Mouse (Mus musculus) C2C12 (cell line): ENCODE measurements around the gene Rpn2. TPM values are rescaled to one million over a fixed set of nuclear protein-coding genes. Genes with fewer than 3 reads are reported as not detected.

Experiments used
- H3K27me3 ChIP-seq: one replicate; pipeline ENCODE4 v1.6.1; 2011; ENCODE audit not compliant: control insufficient read depth, insufficient read depth, insufficient read length
- H3K36me3 ChIP-seq: one replicate; pipeline ENCODE4 v1.6.1; 2011; ENCODE audit not compliant: control insufficient read depth, insufficient read depth
- H3K4me3 ChIP-seq: one replicate; pipeline ENCODE4 v1.5.1; 2011; ENCODE audit warnings: mild to moderate bottlenecking, control low read depth; ENCODE audit not compliant: poor library complexity, insufficient read depth, severe bottlenecking
- H3K79me2 ChIP-seq: one replicate; pipeline ENCODE4 v1.6.1; 2011; ENCODE audit not compliant: control insufficient read depth, insufficient read depth
- H3K79me3 ChIP-seq: one replicate; pipeline ENCODE4 v1.6.1; 2011; ENCODE audit warnings: low read depth, control low read depth
- H3ac ChIP-seq: one replicate; pipeline ENCODE3; 2011; ENCODE audit warnings: low read depth; ENCODE audit not compliant: control insufficient read depth, insufficient read length
- CEBPB ChIP-seq: IDR thresholded peaks from one replicate; pipeline ENCODE4 v1.6.1; 2011; ENCODE audit warnings: low read depth, mild to moderate bottlenecking, control low read depth, moderate library complexity
- CTCF ChIP-seq: IDR thresholded peaks from one replicate; pipeline ENCODE4 v1.5.1; 2011; ENCODE audit not compliant: control insufficient read depth, insufficient read depth, insufficient read length
- FOSL1 ChIP-seq: IDR thresholded peaks from one replicate; pipeline ENCODE4 v1.8.0; 2011; ENCODE audit warnings: mild to moderate bottlenecking, low read length; ENCODE audit not compliant: poor library complexity, insufficient read depth, severe bottlenecking
- MAX ChIP-seq: IDR thresholded peaks from one replicate; pipeline ENCODE4 v1.6.1; 2011; ENCODE audit warnings: mild to moderate bottlenecking, control low read depth
- MYOD1 ChIP-seq: IDR thresholded peaks from one replicate; pipeline ENCODE4 v1.6.1; 2011; ENCODE audit warnings: low read depth; ENCODE audit not compliant: control insufficient read depth, insufficient read length
- MYOG ChIP-seq: IDR thresholded peaks from one replicate; pipeline ENCODE4 v1.6.1; 2011; ENCODE audit not compliant: control insufficient read depth, insufficient read length; ENCODE audit errors: extremely low read depth
- USF1 ChIP-seq: IDR thresholded peaks from one replicate; pipeline ENCODE4 v1.6.1; 2011; ENCODE audit warnings: low read depth, mild to moderate bottlenecking, control low read depth, moderate library complexity
- polyA plus RNA-seq: library from polyadenylated mRNA; unstranded; fragments of >200 nt; fragmentation: generic; extraction: Trizol; gene quantifications from one replicate; pipeline ENCODE4 v1.2.1, GENCODE M21; 2012; ENCODE audit warnings: missing spikeins

The Rpn2 gene
- polyA plus RNA-seq, 1 experiment, result 210 TPM

GRCm38 (mm10) chr2:157287542-157287941, 8.7 kb downstream of the Rpn2 start:
- no peak overlapping the region for H3ac ChIP-seq
- peaks cover 65% of the 10 kb centered on the region for H3K79me2 ChIP-seq
- H3K27me3 ChIP-seq, result no peaks in the 10 kb centered on the region
- no peak overlapping the region for H3K4me3 ChIP-seq
- TF ChIP-seq FOSL1 (no peak), MYOD1 (no peak), USF1 (no peak)
- H3K36me3 ChIP-seq, result peaks cover 93% of the 10 kb centered on the region
- H3K79me3 ChIP-seq, result peaks cover 23% of the 10 kb centered on the region

GRCm38 (mm10) chr2:157288996-157289395, 10.2 kb downstream of the Rpn2 start:
- TF ChIP-seq MAX (no peak), MYOD1 (no peak), CEBPB (no peak), MYOG (no peak), USF1 (no peak)
- Histone ChIP-seq H3K4me3 (no peak overlapping the region), H3K27me3 (no peaks in the 10 kb centered on the region), H3K79me3 (peaks cover 13% of the 10 kb centered on the region), H3ac (no peak overlapping the region), H3K79me2 (peaks cover 50% of the 10 kb centered on the region), H3K36me3 (peaks cover 94% of the 10 kb centered on the region)

GRCm38 (mm10) chr2:157292093-157292492, 13.3 kb downstream of the Rpn2 start:
- TF ChIP-seq MAX (no peak), CTCF (peak; percentile 62)
- Histone ChIP-seq H3ac (no peak overlapping the region), H3K4me3 (no peak overlapping the region), H3K27me3 (no peaks in the 10 kb centered on the region), H3K79me3 (peaks cover 7% of the 10 kb centered on the region), H3K79me2 (peaks cover 24% of the 10 kb centered on the region), H3K36me3 (peaks cover 96% of the 10 kb centered on the region)

GRCm38 (mm10) chr2:157296105-157296689, 17.4 kb downstream of the Rpn2 start:
- Histone ChIP-seq H3ac (no peak overlapping the region), H3K79me3 (peaks cover 1% of the 10 kb centered on the region), H3K27me3 (no peaks in the 10 kb centered on the region), H3K36me3 (peaks cover 99% of the 10 kb centered on the region), H3K79me2 (no peaks in the 10 kb centered on the region), H3K4me3 (no peak overlapping the region)
- TF ChIP-seq FOSL1, result no peak
- no peak for TF ChIP-seq CTCF
- TF ChIP-seq CEBPB, result no peak
- no peak for TF ChIP-seq MYOD1
- TF ChIP-seq MAX, result no peak
- TF ChIP-seq USF1, result no peak
- no peak for TF ChIP-seq MYOG

GRCm38 (mm10) chr2:157300051-157300450, 21.2 kb downstream of the Rpn2 start:
- Histone ChIP-seq H3ac (no peak overlapping the region), H3K4me3 (no peak overlapping the region), H3K36me3 (peaks cover 99% of the 10 kb centered on the region), H3K79me2 (no peaks in the 10 kb centered on the region), H3K79me3 (no peaks in the 10 kb centered on the region), H3K27me3 (no peaks in the 10 kb centered on the region)
- TF ChIP-seq MYOG (no peak), FOSL1 (no peak), MYOD1 (no peak), CEBPB (no peak), USF1 (no peak), CTCF (no peak)

- Histone ChIP-seq H3K27me3 (no peaks in the 10 kb centered on the region), H3ac (no peak overlapping the region), H3K36me3 (peaks cover 99% of the 10 kb centered on the region), H3K79me3 (no peaks in the 10 kb centered on the region), H3K4me3 (no peak overlapping the region), H3K79me2 (no peaks in the 10 kb centered on the region)
- TF ChIP-seq MYOG (no peak), MYOD1 (no peak), CEBPB (no peak), CTCF (no peak)
These were observed 24.3 kb downstream of the Rpn2 start for GRCm38 (mm10) chr2:157303096-157303495.
